Mouse (Mus musculus): Measurements from ENCODE around the gene Gcm1. TPM values are rescaled to one million over a fixed set of nuclear protein-coding genes. Genes with fewer than 3 reads are reported as not detected.
"Not testable (repeated sequence)": the region's sequence is repeated elsewhere in the genome, so short reads cannot be mapped to it uniquely, and the experiment has no call there.

Gcm1 gene
- total and polyA plus RNA-seq, 3 experiments, result 0.05 TPM; not detected in 2

DNA sequence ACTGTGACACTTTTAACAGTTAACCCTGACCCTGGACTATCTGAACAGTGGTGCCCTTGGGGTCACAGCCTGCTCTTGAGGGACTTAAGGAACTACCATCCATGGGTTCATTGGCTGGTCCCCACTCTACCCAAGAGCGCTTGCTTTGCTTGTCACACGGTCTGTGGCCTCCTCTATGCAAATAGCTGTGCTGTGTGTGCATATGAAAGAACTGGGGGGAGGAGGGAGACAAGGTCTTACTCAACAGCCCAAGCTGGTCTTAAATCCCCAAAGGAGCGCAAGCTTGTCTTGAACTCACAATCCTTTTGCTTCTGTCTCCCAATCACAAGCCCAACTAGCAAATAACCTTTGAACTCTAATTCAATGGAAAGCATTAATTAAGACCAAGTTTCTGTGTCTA lies 2.6 kb downstream of the Gcm1 start:
- DNase-seq (ENCODE audit: low spot score), result no peak
- no peaks in the 10 kb centered on the region for H3K36me3 ChIP-seq (replicated peaks)
- no peak overlapping the region for H3K4me3 ChIP-seq (ENCODE audit: low read depth, low read length)
- H3K4me1 ChIP-seq (ENCODE audit: insufficient read depth, low read depth, low read length), result no peaks in the 10 kb centered on the region; the same call in 1 of the 2 replicates
- peaks cover 12% of the 10 kb centered on the region; the same call in 1 of the 2 replicates for H3K27me3 ChIP-seq (ENCODE audit: insufficient read depth, low read length)
- ATAC-seq (ENCODE audit: extremely low read depth, insufficient number of reproducible peaks, low FRiP score, poor library complexity, severe bottlenecking), result no peak
- TF ChIP-seq CTCF (IDR thresholded peaks at IDR 0.05; ENCODE audit: low read depth, low read length) (no peak), TAL1 (conservative IDR thresholded peaks at IDR 0.05; ENCODE audit: low read depth, low read length) (no peak), GATA2 (IDR thresholded peaks at IDR 0.05; ENCODE audit: borderline replicate concordance, low read depth, low read length) (no peak), POLR2AphosphoS5 (IDR thresholded peaks at IDR 0.05; ENCODE audit: insufficient replicate concordance, low read depth, low read length) (no peak), GATA1 (IDR thresholded peaks at IDR 0.05; ENCODE audit: borderline replicate concordance, low read length) (no peak)
- no peaks in the 10 kb centered on the region for H3K9me3 ChIP-seq (replicated peaks)

- Histone ChIP-seq H3K4me1 (ENCODE audit: insufficient read depth, low read depth, low read length) (peaks cover 4% of the 10 kb centered on the region; the same call in 1 of the 2 replicates), H3K9me3 (replicated peaks) (no peaks in the 10 kb centered on the region), H3K27me3 (ENCODE audit: insufficient read depth, low read length) (peaks cover 27% of the 10 kb centered on the region), H3K36me3 (replicated peaks) (no peaks in the 10 kb centered on the region), H3K4me3 (ENCODE audit: low read depth, low read length) (no peak overlapping the region)
- ATAC-seq (ENCODE audit: extremely low read depth, insufficient number of reproducible peaks, low FRiP score, poor library complexity, severe bottlenecking) (no peak), DNase-seq (ENCODE audit: low spot score) (no peak)
- no peak for TF ChIP-seq GATA1 (IDR thresholded peaks at IDR 0.05; ENCODE audit: borderline replicate concordance, low read length)
- no peak for TF ChIP-seq CTCF (IDR thresholded peaks at IDR 0.05; ENCODE audit: low read depth, low read length)
- no peak for TF ChIP-seq GATA2 (IDR thresholded peaks at IDR 0.05; ENCODE audit: borderline replicate concordance, low read depth, low read length)
- TF ChIP-seq POLR2AphosphoS5 (IDR thresholded peaks at IDR 0.05; ENCODE audit: insufficient replicate concordance, low read depth, low read length), result no peak
- no peak for TF ChIP-seq TAL1 (conservative IDR thresholded peaks at IDR 0.05; ENCODE audit: low read depth, low read length)
Measured at GRCm38 (mm10) chr9:78059525-78060120, 7.9 kb downstream of the Gcm1 start.

GRCm38 (mm10) chr9:78062392-78062791 lies 10.7 kb downstream of the Gcm1 start:
- no peaks in the 10 kb centered on the region for H3K36me3 ChIP-seq (replicated peaks)
- no peak overlapping the region for H3K4me3 ChIP-seq (ENCODE audit: low read depth, low read length)
- H3K9me3 ChIP-seq (replicated peaks), result no peaks in the 10 kb centered on the region
- H3K4me1 ChIP-seq (ENCODE audit: insufficient read depth, low read depth, low read length), result peaks cover 4% of the 10 kb centered on the region; the same call in 1 of the 2 replicates
- ATAC-seq (ENCODE audit: extremely low read depth, insufficient number of reproducible peaks, low FRiP score, poor library complexity, severe bottlenecking), result no peak
- peaks cover 29% of the 10 kb centered on the region for H3K27me3 ChIP-seq (ENCODE audit: insufficient read depth, low read length)
- TF ChIP-seq CTCF (IDR thresholded peaks at IDR 0.05; ENCODE audit: low read depth, low read length) (no peak), TAL1 (conservative IDR thresholded peaks at IDR 0.05; ENCODE audit: low read depth, low read length) (no peak), POLR2AphosphoS5 (IDR thresholded peaks at IDR 0.05; ENCODE audit: insufficient replicate concordance, low read depth, low read length) (no peak), GATA2 (IDR thresholded peaks at IDR 0.05; ENCODE audit: borderline replicate concordance, low read depth, low read length) (no peak), GATA1 (IDR thresholded peaks at IDR 0.05; ENCODE audit: borderline replicate concordance, low read length) (no peak)
- DNase-seq (ENCODE audit: low spot score), result no peak

DNA sequence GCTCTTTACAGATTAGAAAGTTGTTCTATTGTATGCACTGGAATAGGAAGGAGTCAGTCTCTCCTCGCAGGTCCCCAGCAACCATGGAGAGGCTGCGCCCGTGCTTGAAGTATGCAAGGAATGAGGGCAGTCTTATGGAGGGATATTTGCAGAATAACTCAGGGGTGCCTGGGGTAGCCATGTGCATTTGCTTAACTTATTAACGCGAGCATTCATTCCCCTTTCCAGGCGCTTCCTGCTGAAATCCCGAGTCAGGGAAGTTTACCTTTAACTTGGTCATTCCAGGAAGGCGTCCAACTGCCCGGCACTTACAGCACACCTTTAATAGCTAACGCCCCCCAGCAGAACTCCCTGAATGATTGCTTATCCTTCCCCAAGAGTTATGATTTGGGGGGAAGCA lies 12.4 kb downstream of the Gcm1 start:
- DNase-seq (ENCODE audit: low spot score) (no peak), ATAC-seq (ENCODE audit: extremely low read depth, insufficient number of reproducible peaks, low FRiP score, poor library complexity, severe bottlenecking) (no peak)
- no peak for TF ChIP-seq GATA2 (IDR thresholded peaks at IDR 0.05; ENCODE audit: borderline replicate concordance, low read depth, low read length)
- no peak for TF ChIP-seq TAL1 (conservative IDR thresholded peaks at IDR 0.05; ENCODE audit: low read depth, low read length)
- no peak for TF ChIP-seq GATA1 (IDR thresholded peaks at IDR 0.05; ENCODE audit: borderline replicate concordance, low read length)
- no peak for TF ChIP-seq CTCF (IDR thresholded peaks at IDR 0.05; ENCODE audit: low read depth, low read length)
- TF ChIP-seq POLR2AphosphoS5 (IDR thresholded peaks at IDR 0.05; ENCODE audit: insufficient replicate concordance, low read depth, low read length), result no peak
- H3K4me3 ChIP-seq (ENCODE audit: low read depth, low read length), result no peak overlapping the region
- peaks cover 31% of the 10 kb centered on the region for H3K27me3 ChIP-seq (ENCODE audit: insufficient read depth, low read length)
- H3K9me3 ChIP-seq (replicated peaks), result no peaks in the 10 kb centered on the region
- no peaks in the 10 kb centered on the region for H3K36me3 ChIP-seq (replicated peaks)
- H3K4me1 ChIP-seq (ENCODE audit: insufficient read depth, low read depth, low read length), result peaks cover 4% of the 10 kb centered on the region; the same call in 1 of the 2 replicates

- TF ChIP-seq GATA1 (IDR thresholded peaks at IDR 0.05; ENCODE audit: borderline replicate concordance, low read length), result no peak
- no peak for TF ChIP-seq POLR2AphosphoS5 (IDR thresholded peaks at IDR 0.05; ENCODE audit: insufficient replicate concordance, low read depth, low read length)
- TF ChIP-seq GATA2 (IDR thresholded peaks at IDR 0.05; ENCODE audit: borderline replicate concordance, low read depth, low read length), result no peak
- no peak for TF ChIP-seq CTCF (IDR thresholded peaks at IDR 0.05; ENCODE audit: low read depth, low read length)
- no peak for TF ChIP-seq TAL1 (conservative IDR thresholded peaks at IDR 0.05; ENCODE audit: low read depth, low read length)
- ATAC-seq (ENCODE audit: extremely low read depth, insufficient number of reproducible peaks, low FRiP score, poor library complexity, severe bottlenecking), result no peak
- Histone ChIP-seq H3K4me1 (ENCODE audit: insufficient read depth, low read depth, low read length) (0 out of 2 replicates have a peak, but pooled peaks cover 6% of the 10 kb centered on the region), H3K27me3 (ENCODE audit: insufficient read depth, low read length) (peaks cover 22% of the 10 kb centered on the region), H3K36me3 (replicated peaks) (no peaks in the 10 kb centered on the region), H3K4me3 (ENCODE audit: low read depth, low read length) (no peak overlapping the region), H3K9me3 (replicated peaks) (no peaks in the 10 kb centered on the region)
- DNase-seq (ENCODE audit: low spot score), result no peak
Measured at GRCm38 (mm10) chr9:78070496-78070895, 18.8 kb downstream of the Gcm1 start.

- H3K36me3 ChIP-seq (replicated peaks), result no peaks in the 10 kb centered on the region
- H3K4me3 ChIP-seq (ENCODE audit: low read depth, low read length), result no peak overlapping the region
- H3K27me3 ChIP-seq (ENCODE audit: insufficient read depth, low read length), result peaks cover 22% of the 10 kb centered on the region
- ATAC-seq (ENCODE audit: extremely low read depth, insufficient number of reproducible peaks, low FRiP score, poor library complexity, severe bottlenecking), result peak; percentile 15
- DNase-seq (ENCODE audit: low spot score), result no peak
- H3K4me1 ChIP-seq (ENCODE audit: insufficient read depth, low read depth, low read length), result 0 out of 2 replicates have a peak, but pooled peaks cover 6% of the 10 kb centered on the region
- H3K9me3 ChIP-seq (replicated peaks), result no peaks in the 10 kb centered on the region
- no peak for TF ChIP-seq TAL1 (conservative IDR thresholded peaks at IDR 0.05; ENCODE audit: low read depth, low read length)
- TF ChIP-seq CTCF (IDR thresholded peaks at IDR 0.05; ENCODE audit: low read depth, low read length), result no peak
- TF ChIP-seq GATA2 (IDR thresholded peaks at IDR 0.05; ENCODE audit: borderline replicate concordance, low read depth, low read length), result no peak
- TF ChIP-seq POLR2AphosphoS5 (IDR thresholded peaks at IDR 0.05; ENCODE audit: insufficient replicate concordance, low read depth, low read length), result no peak
- no peak for TF ChIP-seq GATA1 (IDR thresholded peaks at IDR 0.05; ENCODE audit: borderline replicate concordance, low read length)
Measured at GRCm38 (mm10) chr9:78071626-78072025, 19.9 kb downstream of the Gcm1 start.

DNA sequence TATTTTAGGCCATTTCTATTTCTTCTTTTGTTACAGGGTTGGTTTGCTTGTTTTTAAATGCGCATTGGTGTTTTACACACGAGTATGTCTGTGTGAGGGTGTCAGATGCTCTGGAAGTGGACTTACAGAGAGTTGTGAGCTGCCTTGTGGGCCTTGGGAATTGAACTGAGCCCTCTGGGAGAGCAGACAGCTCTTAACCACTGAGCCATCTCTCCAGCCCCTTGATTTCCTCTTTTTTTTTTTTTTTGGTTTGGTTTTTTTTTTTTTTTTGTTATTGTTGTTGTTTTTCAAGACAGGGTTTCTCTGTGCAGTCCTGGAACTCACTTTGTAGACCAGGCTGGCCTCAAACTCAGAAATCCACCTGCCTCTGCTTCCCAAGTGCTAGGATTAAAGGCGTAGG lies 21.6 kb downstream of the Gcm1 start:
- ATAC-seq (ENCODE audit: extremely low read depth, insufficient number of reproducible peaks, low FRiP score, poor library complexity, severe bottlenecking); H3K4me1 ChIP-seq (ENCODE audit: insufficient read depth, low read depth, low read length); H3K9me3 ChIP-seq (replicated peaks); H3K4me3 ChIP-seq (ENCODE audit: low read depth, low read length); H3K36me3 ChIP-seq (replicated peaks); DNase-seq (ENCODE audit: low spot score): not testable (repeated sequence)
- H3K27me3 ChIP-seq (ENCODE audit: insufficient read depth, low read length), result peaks cover 22% of the 10 kb centered on the region
